Mouse (Mus musculus) heart, postnatal 0 days (tissue): ENCODE measurements around the gene Paxip1. TPM values are rescaled to one million over a fixed set of nuclear protein-coding genes. Genes with fewer than 3 reads are reported as not detected.

Experiments
- ATAC-seq: fragments of 200-750 bp; cut with Nextera tagmentation; 2 replicates; pipeline ENCODE4 v1.8.0; 2017; ENCODE audit warnings: low read depth, moderate number of reproducible peaks, moderate library complexity; ENCODE audit not compliant: insufficient read depth
- DNase-seq: peaks from one replicate; pipeline ENCODE4 v3.0.0-alpha.2; 2016; ENCODE audit warnings: low spot score
- H3K27ac ChIP-seq: fragments of 300-500 bp; sonication (generic); 2 replicates; pipeline ENCODE4 v1.5.1; 2014; ENCODE audit warnings: low read depth, mild to moderate bottlenecking
- H3K27me3 ChIP-seq: fragments of 300-500 bp; sonication (generic); 2 replicates; pipeline ENCODE4 v1.6.1; 2014; ENCODE audit warnings: low read length, mixed read lengths; ENCODE audit not compliant: control insufficient read depth, insufficient read depth
- H3K36me3 ChIP-seq: fragments of 300-500 bp; sonication (generic); replicated peaks from 2 replicates; pipeline ENCODE4 v1.6.1; 2014; ENCODE audit warnings: low read length, mixed read lengths; ENCODE audit not compliant: control insufficient read depth, insufficient read depth
- H3K4me1 ChIP-seq: fragments of 300-500 bp; sonication (generic); 2 replicates; pipeline ENCODE4 v1.6.1; 2014; ENCODE audit warnings: antibody characterized with exemption; ENCODE audit not compliant: control insufficient read depth, insufficient read depth
- H3K4me2 ChIP-seq: fragments of 300-500 bp; sonication (generic); 2 replicates; pipeline ENCODE4 v1.6.1; 2014; ENCODE audit warnings: low read depth, mild to moderate bottlenecking, low read length, moderate library complexity
- H3K4me3 ChIP-seq: fragments of 300-500 bp; sonication (generic); 2 replicates; pipeline ENCODE4 v1.5.1; 2014; ENCODE audit warnings: low read depth, low read length
- H3K9ac ChIP-seq: fragments of 300-500 bp; sonication (generic); replicated peaks from 2 replicates; pipeline ENCODE4 v1.6.1; 2014; ENCODE audit warnings: low read depth, low read length, mixed read lengths
- H3K9me3 ChIP-seq: fragments of 300-500 bp; sonication (generic); replicated peaks from 2 replicates; pipeline ENCODE4 v1.6.1; 2016; ENCODE audit warnings: low read length; ENCODE audit not compliant: control insufficient read depth
- CTCF ChIP-seq: IDR thresholded peaks from 2 replicates; pipeline ENCODE4 v1.5.1; 2016; ENCODE audit warnings: antibody characterized with exemption, control low read depth, low read depth
- EP300 ChIP-seq: IDR thresholded peaks from 2 replicates; pipeline ENCODE4 v1.6.1; 2016; ENCODE audit warnings: antibody characterized with exemption, low read depth
- WGBS: fragments of 180-500 bp; shearing (Covaris S2); extraction: QIAGEN DNeasy Blood & Tissue Kit; methylation state at CpG from one replicate; pipeline ENCODE4 v1.1.7; 2014; 5-methylcytosine and 5-hydroxymethylcytosine counted together
- polyA plus RNA-seq: library from polyadenylated mRNA; unstranded; fragments of >200 nt; fragmentation: Nextera tagmentation; extraction: Ambion mirVana; gene quantifications from 2 replicates; pipeline ENCODE4 v1.2.1, GENCODE M21; 2015
- total RNA-seq: library from RNA; depleted of rRNA; stranded (reverse); fragments of >200 nt; gene quantifications from 2 replicates; pipeline ENCODE4 v1.2.3, GENCODE M21; 2014; ENCODE audit warnings: low replicate concordance

Gene Paxip1
- total and polyA plus RNA-seq, 2 experiments from 2014 or later, result 7.8 to 14.0 TPM

DNA sequence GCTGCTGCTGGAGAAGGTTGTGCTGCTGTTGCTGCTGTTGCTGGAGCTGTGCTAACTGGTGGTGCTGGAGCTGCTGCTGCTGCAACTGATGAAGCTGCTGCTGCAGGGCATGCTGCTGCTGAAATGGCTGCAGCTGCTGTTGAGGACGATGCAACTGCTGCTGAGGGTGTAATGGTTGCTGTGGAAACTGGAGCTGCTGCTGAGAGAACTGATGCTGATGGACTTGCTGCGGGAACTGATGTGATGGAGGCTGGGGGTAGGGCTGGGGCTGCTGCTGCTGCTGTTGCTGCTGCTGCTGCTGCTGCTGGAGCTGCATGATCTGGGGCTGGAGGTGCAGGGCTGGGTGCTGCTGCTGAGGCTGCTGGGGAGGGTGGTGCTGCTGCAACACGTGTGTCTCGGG is 25.7 kb downstream of the Paxip1 start:
- no peak for DNase-seq
- Histone ChIP-seq H3K4me3 (no peak overlapping the region), H3K27me3 (no peaks in the 10 kb centered on the region), H3K36me3 (peaks cover 74% of the 10 kb centered on the region), H3K9me3 (no peaks in the 10 kb centered on the region), H3K27ac (no peak overlapping the region), H3K4me2 (no peak overlapping the region), H3K9ac (no peak overlapping the region), H3K4me1 (no peaks in the 10 kb centered on the region)
- ATAC-seq, result no peak
- 80% methylated on average over 4 of the region's 4 CpGs for WGBS
- TF ChIP-seq CTCF, result no peak
- no peak for TF ChIP-seq EP300

DNA sequence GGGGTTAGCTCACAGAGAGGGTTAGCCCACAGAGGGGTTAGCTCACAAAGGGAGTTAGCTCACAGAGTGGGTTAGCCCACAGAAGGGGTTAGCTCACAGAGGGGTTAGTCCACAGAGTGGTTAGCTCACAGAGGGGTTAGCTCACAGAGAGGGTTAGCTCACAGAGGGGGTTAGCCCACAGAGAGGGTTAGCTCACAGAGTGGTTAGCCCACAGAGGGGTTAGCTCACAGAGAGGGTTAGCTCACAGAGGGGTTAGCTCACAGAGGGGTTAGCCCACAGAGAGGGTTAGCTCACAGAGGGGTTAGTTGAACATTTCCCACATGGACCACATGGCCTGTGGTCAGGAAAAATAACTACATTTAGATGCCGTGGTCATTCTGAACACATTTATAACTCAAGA is 46.5 kb downstream of the Paxip1 start:
- 81% methylated on average over 1 of the region's 1 CpGs for WGBS

DNA sequence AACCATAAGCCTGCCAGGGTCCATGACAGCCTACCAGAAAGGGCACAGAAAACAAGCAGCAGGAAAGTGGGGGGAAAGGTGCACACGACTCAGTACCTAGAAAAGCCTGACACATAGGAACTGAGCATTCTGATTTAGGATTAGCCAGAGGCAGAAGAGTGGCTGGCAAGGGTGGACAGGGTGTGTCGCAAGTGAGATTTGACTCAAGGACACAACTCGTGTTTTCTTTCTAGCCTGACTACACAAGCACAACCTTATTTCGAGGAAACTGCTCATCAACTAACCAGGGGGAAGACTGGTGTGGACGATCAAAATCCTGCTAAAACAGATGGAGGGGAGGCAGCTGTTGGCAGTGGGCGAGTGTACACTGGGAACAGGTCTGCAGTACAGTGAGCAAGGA is 52.3 kb downstream of the Paxip1 start:
- H3K36me3 ChIP-seq, result peaks cover 31% of the 10 kb centered on the region
- no peak overlapping the region for H3K4me2 ChIP-seq
- TF ChIP-seq CTCF (no peak), EP300 (no peak)
- H3K4me3 ChIP-seq, result no peak overlapping the region
- H3K4me1 ChIP-seq, result no peaks in the 10 kb centered on the region
- 74% methylated on average over 6 of the region's 6 CpGs for WGBS
- DNase-seq (no peak), ATAC-seq (no peak)
- H3K9me3 ChIP-seq, result no peaks in the 10 kb centered on the region
- H3K27ac ChIP-seq, result no peak overlapping the region
- H3K9ac ChIP-seq, result no peak overlapping the region
- no peaks in the 10 kb centered on the region for H3K27me3 ChIP-seq

More for the DNA sequence above, 46.5 kb downstream of the Paxip1 start:
- no peak for DNase-seq
- H3K4me3 ChIP-seq, result no peak overlapping the region
- ATAC-seq, result no peak
- peaks cover 71% of the 10 kb centered on the region for H3K36me3 ChIP-seq
- H3K4me2 ChIP-seq, result no peak overlapping the region
- H3K9ac ChIP-seq, result no peak overlapping the region
- TF ChIP-seq EP300 (no peak), CTCF (no peak)
- H3K4me1 ChIP-seq, result no peaks in the 10 kb centered on the region
- H3K27me3 ChIP-seq, result no peaks in the 10 kb centered on the region
- no peaks in the 10 kb centered on the region; the same call in 1 of the 2 replicates for H3K9me3 ChIP-seq
- H3K27ac ChIP-seq, result no peak overlapping the region

- Histone ChIP-seq H3K9me3 (no peaks in the 10 kb centered on the region), H3K9ac (no peak overlapping the region), H3K27ac (no peak overlapping the region), H3K27me3 (no peaks in the 10 kb centered on the region), H3K36me3 (peaks cover 11% of the 10 kb centered on the region), H3K4me3 (no peak overlapping the region), H3K4me1 (no peaks in the 10 kb centered on the region), H3K4me2 (no peak overlapping the region)
- peak; percentile 81 for ATAC-seq
- DNase-seq, result peak; percentile 76
- TF ChIP-seq EP300 (no peak), CTCF (peak; percentile 82)
- 2% methylated on average over 3 of the region's 3 CpGs for WGBS
Measured at GRCm38 (mm10) chr5:27737168-27737567, 54.3 kb downstream of the Paxip1 start.

GRCm38 (mm10) chr5:27732288-27732868 is 59.1 kb downstream of the Paxip1 start:
- Histone ChIP-seq H3K4me2 (no peak overlapping the region), H3K9me3 (no peaks in the 10 kb centered on the region), H3K4me3 (no peak overlapping the region), H3K36me3 (no peaks in the 10 kb centered on the region), H3K4me1 (no peaks in the 10 kb centered on the region), H3K27ac (no peak overlapping the region), H3K27me3 (no peaks in the 10 kb centered on the region), H3K9ac (no peak overlapping the region)
- no peak for ATAC-seq
- TF ChIP-seq EP300, result no peak
- TF ChIP-seq CTCF, result no peak
- WGBS, result 49% methylated on average over 5 of the region's 5 CpGs
- DNase-seq, result no peak

DNA sequence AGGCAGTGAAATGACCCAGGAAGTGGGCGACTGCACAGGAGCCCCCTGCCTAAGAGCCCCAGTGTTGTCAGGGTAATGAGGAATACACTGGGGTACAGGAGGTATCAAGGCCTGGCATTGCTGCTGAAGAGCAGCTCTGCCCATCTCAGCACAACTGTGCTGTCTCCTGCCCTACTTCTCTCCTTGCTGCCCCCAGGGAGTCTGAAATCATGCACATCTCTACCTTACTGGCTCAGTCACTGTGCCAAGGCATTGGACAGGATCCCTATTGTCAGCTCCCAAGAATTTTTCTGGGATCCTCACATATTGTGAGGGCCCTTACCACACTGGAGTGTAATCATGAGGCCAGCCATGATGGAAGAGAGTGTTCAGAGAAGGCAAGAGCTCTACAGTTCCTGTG is 60.1 kb downstream of the Paxip1 start:
- no peaks in the 10 kb centered on the region for H3K4me1 ChIP-seq
- H3K9me3 ChIP-seq, result no peaks in the 10 kb centered on the region
- WGBS, result 61% methylated on average over 1 of the region's 1 CpGs
- DNase-seq (no peak), ATAC-seq (no peak)
- no peak for TF ChIP-seq EP300
- TF ChIP-seq CTCF, result no peak
- H3K4me3 ChIP-seq, result no peak overlapping the region
- H3K36me3 ChIP-seq, result no peaks in the 10 kb centered on the region
- no peak overlapping the region for H3K9ac ChIP-seq
- H3K4me2 ChIP-seq, result no peak overlapping the region
- H3K27me3 ChIP-seq, result no peaks in the 10 kb centered on the region
- H3K27ac ChIP-seq, result no peak overlapping the region
